Mouse (Mus musculus) thymus, adult 2 months (tissue): ENCODE results near the gene Psors1c2. TPM values are rescaled to one million over a fixed set of nuclear protein-coding genes. Genes with fewer than 3 reads are reported as not detected.
"Not testable (repeated sequence)": the region's sequence is repeated elsewhere in the genome, so short reads cannot be mapped to it uniquely, and the experiment has no call there.

ENCODE experiments used
- DNase-seq: peaks from one replicate; pipeline ENCODE4 v3.0.0; 2021
- H3K27ac ChIP-seq: fragments of 200-500 bp; 2 replicates; pipeline ENCODE4 v1.5.1; 2012; ENCODE audit warnings: low read length, control low read depth; ENCODE audit not compliant: control insufficient read depth, insufficient read depth
- H3K27me3 ChIP-seq: fragments of 200-500 bp; 2 replicates; pipeline ENCODE4 v1.6.1; 2012; ENCODE audit warnings: mild to moderate bottlenecking, low read length, moderate library complexity, mixed read lengths; ENCODE audit not compliant: control insufficient read depth, insufficient read depth
- H3K36me3 ChIP-seq: fragments of 200-500 bp; 2 replicates; pipeline ENCODE4 v1.6.1; 2012; ENCODE audit warnings: mild to moderate bottlenecking, low read length, moderate library complexity; ENCODE audit not compliant: control insufficient read depth, insufficient read depth
- H3K4me1 ChIP-seq: fragments of 200-500 bp; replicated peaks from 2 replicates; pipeline ENCODE4 v1.6.1; 2012; ENCODE audit warnings: low read length; ENCODE audit not compliant: control insufficient read depth, insufficient read depth
- H3K4me3 ChIP-seq: fragments of 200-500 bp; 2 replicates; pipeline ENCODE4 v1.5.1; 2012; ENCODE audit warnings: mild to moderate bottlenecking, low read length, control low read depth, moderate library complexity; ENCODE audit not compliant: control insufficient read depth, insufficient read depth
- CTCF ChIP-seq: fragments of 200-500 bp; IDR thresholded peaks from 2 replicates; pipeline ENCODE4 v1.5.1; 2012; ENCODE audit warnings: mild to moderate bottlenecking, control low read depth, low read length, moderate library complexity, borderline replicate concordance; ENCODE audit not compliant: control insufficient read depth, poor library complexity, insufficient read depth; ENCODE audit errors: extremely low read depth
- POLR2A ChIP-seq: fragments of 200-500 bp; IDR thresholded peaks from 2 replicates; pipeline ENCODE4 v1.6.1; 2012; ENCODE audit warnings: mild to moderate bottlenecking, low read length, control low read depth, moderate library complexity; ENCODE audit not compliant: control insufficient read depth, poor library complexity, insufficient read depth; ENCODE audit errors: extremely low read depth
- WGBS: fragments of 180-500 bp; shearing (Covaris S2); methylation state at CpG from one replicate; pipeline ENCODE4 v1.1.7; 2018; 5-methylcytosine and 5-hydroxymethylcytosine counted together
- polyA plus RNA-seq: library from polyadenylated mRNA; depleted of rRNA; stranded (reverse); fragments of >200 nt; gene quantifications from 2 replicates; pipeline ENCODE4 v1.2.3, GENCODE M21; 2012

The Psors1c2 gene
- polyA plus RNA-seq, 1 experiment, result 11.2 TPM

DNA sequence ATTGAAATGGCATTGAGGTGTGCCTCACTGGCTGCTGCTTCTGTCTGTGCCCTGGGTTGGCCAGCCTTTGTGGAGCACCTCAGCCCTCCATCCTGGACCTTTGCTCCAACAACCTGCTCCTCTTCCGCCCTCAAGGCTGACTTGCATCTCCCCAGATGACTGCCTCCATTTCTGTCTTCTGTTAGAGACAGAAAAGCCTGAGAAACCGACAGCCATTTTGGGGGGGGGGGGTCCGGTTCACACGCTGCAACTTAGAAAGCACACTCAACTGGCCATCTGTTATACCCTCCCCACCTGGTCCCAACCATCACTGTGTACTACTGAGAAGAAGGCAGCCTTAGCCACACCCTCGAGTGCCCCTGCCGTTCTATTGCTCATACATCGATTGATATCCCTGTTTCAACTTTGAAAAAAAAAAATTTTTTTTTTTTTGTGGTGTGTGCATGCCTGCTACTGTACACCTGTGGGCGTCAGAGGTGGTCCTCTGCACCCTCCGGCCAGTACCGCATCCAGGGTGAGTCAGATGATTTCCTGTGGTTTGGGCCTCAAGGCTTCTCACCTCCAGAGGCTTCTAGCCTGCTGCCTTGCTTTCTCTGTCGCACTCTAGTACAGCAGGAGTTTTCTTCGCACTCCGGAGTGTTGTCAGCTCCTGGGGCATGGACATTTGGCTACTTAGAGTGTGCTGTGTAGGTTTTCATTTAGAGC lies 25.3 kb upstream of the Psors1c2 start:
- Histone ChIP-seq H3K4me3 (no peak overlapping the region), H3K4me1 (peaks cover 3% of the 10 kb centered on the region; the same call in 1 of the 2 replicates), H3K36me3 (no peaks in the 10 kb centered on the region; the same call in 1 of the 2 replicates), H3K27me3 (no peaks in the 10 kb centered on the region), H3K27ac (no peak overlapping the region)
- no peak for DNase-seq
- no peak for TF ChIP-seq POLR2A
- no peak for TF ChIP-seq CTCF
- WGBS, result 16% methylated on average over 13 of the region's 13 CpGs

GRCm38 (mm10) chr17:35508279-35508678 lies 24.7 kb upstream of the Psors1c2 start:
- not testable (repeated sequence) for H3K36me3 ChIP-seq, H3K27me3 ChIP-seq, H3K4me3 ChIP-seq, H3K27ac ChIP-seq, DNase-seq, H3K4me1 ChIP-seq
- 59% methylated on average over 5 of the region's 5 CpGs for WGBS

DNA sequence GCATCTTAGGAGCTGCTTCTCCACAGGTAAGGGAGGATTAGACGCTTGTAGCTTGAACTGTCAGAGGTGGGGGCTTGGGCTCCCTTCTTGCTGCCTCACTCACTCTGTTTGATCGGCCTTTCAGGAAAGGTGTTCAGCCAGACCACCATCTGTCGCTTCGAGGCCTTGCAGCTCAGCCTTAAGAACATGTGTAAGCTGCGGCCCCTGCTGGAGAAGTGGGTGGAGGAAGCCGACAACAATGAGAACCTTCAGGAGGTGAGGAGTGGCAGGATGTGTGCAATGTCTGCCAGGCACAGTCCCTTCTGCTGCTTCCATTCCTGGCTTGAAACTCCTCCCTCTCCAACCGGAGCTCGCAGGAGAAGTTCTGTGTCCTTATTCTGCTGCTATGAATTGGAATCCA lies 23.7 kb upstream of the Psors1c2 start:
- H3K4me1 ChIP-seq, result peaks cover 5% of the 10 kb centered on the region
- TF ChIP-seq POLR2A (no peak), CTCF (peak; percentile 30; the same call in 1 of the 2 replicates)
- no peak overlapping the region for H3K4me3 ChIP-seq
- no peaks in the 10 kb centered on the region; the same call in 1 of the 2 replicates for H3K36me3 ChIP-seq
- H3K27ac ChIP-seq, result no peak overlapping the region
- WGBS, result 11% methylated on average over 8 of the region's 8 CpGs
- DNase-seq, result peak; percentile 76
- no peaks in the 10 kb centered on the region for H3K27me3 ChIP-seq

GRCm38 (mm10) chr17:35512916-35513626 lies 19.9 kb upstream of the Psors1c2 start:
- DNase-seq, result no peak
- H3K4me3 ChIP-seq, result no peak overlapping the region
- no peaks in the 10 kb centered on the region for H3K27me3 ChIP-seq
- H3K4me1 ChIP-seq, result peaks cover 20% of the 10 kb centered on the region
- no peak overlapping the region for H3K27ac ChIP-seq
- WGBS, result 95% methylated on average over 7 of the region's 7 CpGs
- TF ChIP-seq POLR2A (no peak), CTCF (no peak)
- no peaks in the 10 kb centered on the region; the same call in 1 of the 2 replicates for H3K36me3 ChIP-seq

DNA sequence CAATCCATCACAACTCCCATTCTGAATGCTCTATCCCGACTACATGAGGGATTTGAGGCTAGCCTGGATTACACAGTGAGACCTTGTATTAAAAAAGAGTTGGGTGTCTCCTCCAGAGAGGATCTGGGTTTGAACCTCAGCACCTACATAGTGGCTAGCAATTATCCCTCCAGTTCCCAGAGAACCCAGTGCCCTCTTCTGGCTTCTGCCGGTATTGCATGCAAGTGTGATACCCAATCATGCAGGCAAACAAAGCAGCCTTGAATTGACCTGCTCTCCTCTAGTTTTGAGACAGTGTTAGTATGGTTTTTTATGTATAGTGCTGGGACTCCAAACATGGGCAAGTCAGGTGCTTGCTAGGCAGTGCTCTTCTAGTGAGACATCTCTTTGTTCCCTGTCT lies 19.1 kb upstream of the Psors1c2 start:
- Histone ChIP-seq H3K4me1 (peaks cover 20% of the 10 kb centered on the region), H3K27ac (no peak overlapping the region), H3K27me3 (no peaks in the 10 kb centered on the region), H3K36me3 (no peaks in the 10 kb centered on the region; the same call in 1 of the 2 replicates), H3K4me3 (no peak overlapping the region)
- no peak for TF ChIP-seq POLR2A
- TF ChIP-seq CTCF, result no peak
- 33% methylated on average over 2 of the region's 2 CpGs for WGBS
- peak; percentile 86 for DNase-seq

- TF ChIP-seq POLR2A (no peak), CTCF (no peak)
- no peak overlapping the region for H3K27ac ChIP-seq
- peaks cover 20% of the 10 kb centered on the region for H3K4me1 ChIP-seq
- no peaks in the 10 kb centered on the region for H3K27me3 ChIP-seq
- WGBS, result 96% methylated on average over 6 of the region's 6 CpGs
- no peak overlapping the region for H3K4me3 ChIP-seq
- no peak for DNase-seq
- H3K36me3 ChIP-seq, result no peaks in the 10 kb centered on the region; the same call in 1 of the 2 replicates
Observed at GRCm38 (mm10) chr17:35514756-35515155, 18.2 kb upstream of the Psors1c2 start.
